Comparison of ENCODE assay signal across 15 mouse cellular contexts in the genomic region with DNA sequence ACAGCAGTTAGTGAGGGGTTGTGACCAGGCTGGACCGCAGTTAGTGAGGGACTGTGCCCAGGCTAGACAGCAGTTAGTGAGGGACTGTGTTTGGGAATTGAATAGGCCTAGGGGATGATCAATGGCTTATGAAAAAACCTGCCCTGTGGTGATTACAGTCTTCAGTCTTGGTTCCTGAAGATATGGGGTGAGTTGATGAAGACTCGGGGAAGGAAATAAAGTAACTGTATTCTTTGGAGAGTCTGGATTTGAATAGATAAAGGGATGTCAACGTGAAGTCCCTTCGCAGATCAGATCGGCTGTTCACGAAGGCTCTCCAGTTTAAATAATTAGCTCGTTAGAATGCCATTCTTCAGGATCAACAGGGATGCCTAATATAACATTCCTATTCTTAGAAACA.
"Had no signal": no experiment of that assay in that cellular context is flagged by ENCODE, and none has a peak within 500 bp of the region (broad histone marks: within the 10 kb centered on the region; RNA-seq: fewer than 3 reads in every experiment).

No protein-coding gene starts in this region.

- H3K9me3 ChIP-seq: limb, embryonic 12.5 days; lung, embryonic 15.5 days; midbrain, embryonic 13.5 days; neural tube, embryonic 12.5 days; stomach, embryonic 15.5 days had no signal

- DNase-seq: kidney, adult 8-10 months; kidney, postnatal 25 days; layer of hippocampus, postnatal 36 days; lung, postnatal 14 days; retina, postnatal 1 day; right cerebral cortex, postnatal 14 days; thymus, adult 2 months; thymus, postnatal 25 days had no signal

- H3K4me2 ChIP-seq: limb, embryonic 12.5 days; lung, embryonic 15.5 days; midbrain, embryonic 13.5 days; neural tube, embryonic 12.5 days; stomach, embryonic 15.5 days had no signal

- H3K4me3 ChIP-seq: limb, embryonic 12.5 days; lung, embryonic 15.5 days; midbrain, embryonic 13.5 days; neural tube, embryonic 12.5 days; stomach, embryonic 15.5 days had no signal

- H3K9ac ChIP-seq: limb, embryonic 12.5 days; lung, embryonic 15.5 days; midbrain, embryonic 13.5 days; neural tube, embryonic 12.5 days; stomach, embryonic 15.5 days had no signal

- ATAC-seq: intestine, postnatal 0 days; midbrain, embryonic 13.5 days had no signal

- H3K36me3 ChIP-seq: limb, embryonic 12.5 days; lung, embryonic 15.5 days; midbrain, embryonic 13.5 days; neural tube, embryonic 12.5 days; stomach, embryonic 15.5 days had no signal

- H3K27ac ChIP-seq: limb, embryonic 12.5 days; lung, embryonic 15.5 days; macrophage; midbrain, embryonic 13.5 days; neural tube, embryonic 12.5 days; stomach, embryonic 15.5 days had no signal

- H3K4me1 ChIP-seq: limb, embryonic 12.5 days had no signal

- H3K27me3 ChIP-seq: limb, embryonic 12.5 days; lung, embryonic 15.5 days; midbrain, embryonic 13.5 days; neural tube, embryonic 12.5 days; stomach, embryonic 15.5 days had no signal
